Mouse (Mus musculus) heart, embryonic 11.5 days (tissue): ENCODE measurements around the gene Rai14. TPM values are rescaled to one million over a fixed set of nuclear protein-coding genes. Genes with fewer than 3 reads are reported as not detected.

Experiments
- ATAC-seq: fragments of 200-750 bp; cut with Nextera tagmentation; replicated peaks from 2 replicates; pipeline ENCODE4 v1.8.0; 2017; ENCODE audit warnings: moderate library complexity; ENCODE audit not compliant: insufficient number of reproducible peaks, low FRiP score, low TSS enrichment
- H3K27ac ChIP-seq: fragments of 300-500 bp; sonication (generic); 2 replicates; pipeline ENCODE4 v1.5.1; 2014; ENCODE audit warnings: mild to moderate bottlenecking, low read depth, low read length
- H3K27me3 ChIP-seq: fragments of 300-500 bp; sonication (generic); 2 replicates; pipeline ENCODE4 v1.6.1; 2014; ENCODE audit warnings: mild to moderate bottlenecking, low read length, mixed read lengths; ENCODE audit not compliant: control insufficient read depth, insufficient read depth
- H3K36me3 ChIP-seq: fragments of 300-500 bp; sonication (generic); 2 replicates; pipeline ENCODE4 v1.6.1; 2014; ENCODE audit warnings: mild to moderate bottlenecking, low read length, moderate library complexity, mixed read lengths; ENCODE audit not compliant: control insufficient read depth, insufficient read depth
- H3K4me1 ChIP-seq: fragments of 300-500 bp; sonication (generic); 2 replicates; pipeline ENCODE4 v1.6.1; 2014; ENCODE audit warnings: low read length; ENCODE audit not compliant: control insufficient read depth, insufficient read depth
- H3K4me2 ChIP-seq: fragments of 300-500 bp; sonication (generic); 2 replicates; pipeline ENCODE4 v1.6.1; 2014; ENCODE audit warnings: mild to moderate bottlenecking, moderate library complexity
- H3K4me3 ChIP-seq: fragments of 300-500 bp; sonication (generic); 2 replicates; pipeline ENCODE4 v1.5.1; 2014; ENCODE audit warnings: low read depth, low read length
- H3K9ac ChIP-seq: fragments of 300-500 bp; sonication (generic); 2 replicates; pipeline ENCODE4 v1.6.1; 2014; ENCODE audit warnings: mild to moderate bottlenecking, low read depth, low read length, moderate library complexity
- H3K9me3 ChIP-seq: fragments of 300-500 bp; sonication (generic); replicated peaks from 2 replicates; pipeline ENCODE4 v1.6.1; 2016; ENCODE audit warnings: low read length; ENCODE audit not compliant: control insufficient read depth
- WGBS: fragments of 180-500 bp; shearing (Covaris S2); extraction: QIAGEN DNeasy Blood & Tissue Kit; methylation state at CpG from one replicate; pipeline ENCODE4 v1.1.7; 2014; ENCODE audit not compliant: insufficient replicate concordance; 5-methylcytosine and 5-hydroxymethylcytosine counted together
- polyA plus RNA-seq: library from polyadenylated mRNA; unstranded; fragments of >200 nt; fragmentation: Nextera tagmentation; extraction: Ambion mirVana; gene quantifications from 2 replicates; pipeline ENCODE4 v1.2.1, GENCODE M21; 2014

Gene Rai14
- polyA plus RNA-seq, 1 experiment from 2014 or later, result 30.5 TPM

DNA sequence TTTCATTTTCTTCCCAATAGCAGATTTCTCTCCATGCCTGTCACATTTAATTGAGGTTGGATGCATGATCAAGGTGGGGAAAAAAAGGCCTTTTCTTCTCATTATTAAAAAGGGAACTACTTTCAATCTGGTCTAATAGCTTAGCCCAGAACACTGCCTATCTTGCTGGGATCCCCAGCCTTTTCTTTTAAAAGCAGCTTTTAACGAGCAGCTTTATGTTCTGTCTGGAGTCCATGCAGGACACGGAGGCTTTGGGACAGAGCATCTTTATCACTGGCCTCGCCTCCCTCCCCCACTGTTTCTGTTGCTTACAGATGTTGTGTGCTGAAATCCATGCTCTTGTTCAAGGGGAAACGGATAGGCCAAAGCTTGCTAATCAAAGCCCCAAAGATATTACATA, 32.8 kb upstream of the Rai14 start:
- no peak overlapping the region for H3K9ac ChIP-seq
- no peaks in the 10 kb centered on the region for H3K4me1 ChIP-seq
- no peak for ATAC-seq
- no peaks in the 10 kb centered on the region for H3K9me3 ChIP-seq
- H3K4me2 ChIP-seq, result no peak overlapping the region
- no peaks in the 10 kb centered on the region for H3K36me3 ChIP-seq
- no peak overlapping the region for H3K27ac ChIP-seq
- H3K4me3 ChIP-seq, result no peak overlapping the region
- 43% methylated on average over 4 of the region's 4 CpGs for WGBS
- H3K27me3 ChIP-seq, result peaks cover 3% of the 10 kb centered on the region; the same call in 1 of the 2 replicates

DNA sequence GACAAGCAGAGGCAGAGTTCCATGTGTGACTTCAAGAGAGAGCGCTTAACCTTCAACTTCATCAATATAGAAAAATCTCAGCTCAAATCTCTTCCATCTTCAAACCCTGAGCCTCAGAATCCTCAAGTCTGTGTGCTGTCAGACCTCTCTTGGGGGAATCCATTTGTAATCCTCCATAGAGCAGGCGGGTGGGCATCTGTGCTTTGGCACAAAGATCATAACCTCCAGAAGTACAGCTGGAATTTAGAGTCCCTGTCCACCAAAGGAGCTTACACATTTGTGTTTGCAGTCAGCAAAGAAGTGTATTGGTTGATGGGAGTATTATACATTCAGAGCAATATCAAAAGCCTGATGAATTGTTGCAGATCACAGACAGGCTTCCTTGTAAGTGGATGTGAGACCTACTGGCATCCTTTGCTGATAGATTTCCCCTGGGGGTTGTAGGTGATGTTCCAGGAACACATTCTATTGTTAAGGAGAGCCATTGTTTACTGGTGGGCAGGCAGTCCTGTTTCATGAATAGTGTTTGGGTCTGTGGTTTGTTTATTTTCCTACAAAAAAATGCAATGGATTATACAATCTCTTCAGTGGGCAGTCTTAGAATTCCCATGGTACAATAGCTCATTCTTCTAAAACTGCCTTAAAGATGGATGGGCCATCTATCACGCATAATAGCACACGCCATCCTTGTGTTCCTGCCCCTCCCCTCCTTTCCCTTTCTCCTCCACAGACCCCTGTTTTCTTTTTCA, 32.1 kb upstream of the Rai14 start:
- no peaks in the 10 kb centered on the region for H3K9me3 ChIP-seq
- H3K4me2 ChIP-seq, result no peak overlapping the region
- no peak for ATAC-seq
- no peak overlapping the region for H3K9ac ChIP-seq
- H3K27me3 ChIP-seq, result 0 out of 2 replicates have a peak, but pooled peaks cover 3% of the 10 kb centered on the region
- no peaks in the 10 kb centered on the region for H3K36me3 ChIP-seq
- 77% methylated on average over 4 of the region's 4 CpGs for WGBS
- H3K4me1 ChIP-seq, result no peaks in the 10 kb centered on the region
- H3K27ac ChIP-seq, result no peak overlapping the region
- H3K4me3 ChIP-seq, result no peak overlapping the region

DNA sequence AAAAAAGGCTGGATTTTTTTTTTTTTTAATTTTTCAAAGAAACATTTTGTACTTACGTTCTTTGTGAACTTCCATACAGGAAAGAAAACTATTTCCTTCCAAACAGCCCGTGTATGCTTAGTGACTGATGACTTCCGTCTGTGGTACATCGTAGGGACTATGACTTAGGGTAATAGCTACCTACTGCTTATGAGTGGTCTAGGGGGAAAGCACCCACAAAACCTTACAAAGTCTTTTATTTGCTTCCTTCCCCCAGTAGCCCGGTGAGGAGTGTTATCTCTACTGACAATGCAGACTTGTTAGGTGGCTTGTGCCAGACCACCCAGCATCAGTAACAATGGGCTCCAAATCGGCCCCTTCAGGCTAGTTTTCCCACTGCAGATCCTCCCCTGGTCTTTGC, 28.0 kb upstream of the Rai14 start:
- H3K27ac ChIP-seq, result no peak overlapping the region
- WGBS, result 56% methylated on average over 6 of the region's 6 CpGs
- H3K36me3 ChIP-seq, result no peaks in the 10 kb centered on the region
- no peak overlapping the region for H3K4me2 ChIP-seq
- H3K9me3 ChIP-seq, result no peaks in the 10 kb centered on the region
- 0 out of 2 replicates have a peak, but pooled peaks cover 4% of the 10 kb centered on the region for H3K4me1 ChIP-seq
- H3K9ac ChIP-seq, result no peak overlapping the region
- H3K27me3 ChIP-seq, result 0 out of 2 replicates have a peak, but pooled peaks cover 2% of the 10 kb centered on the region
- no peak overlapping the region for H3K4me3 ChIP-seq
- ATAC-seq, result no peak

DNA sequence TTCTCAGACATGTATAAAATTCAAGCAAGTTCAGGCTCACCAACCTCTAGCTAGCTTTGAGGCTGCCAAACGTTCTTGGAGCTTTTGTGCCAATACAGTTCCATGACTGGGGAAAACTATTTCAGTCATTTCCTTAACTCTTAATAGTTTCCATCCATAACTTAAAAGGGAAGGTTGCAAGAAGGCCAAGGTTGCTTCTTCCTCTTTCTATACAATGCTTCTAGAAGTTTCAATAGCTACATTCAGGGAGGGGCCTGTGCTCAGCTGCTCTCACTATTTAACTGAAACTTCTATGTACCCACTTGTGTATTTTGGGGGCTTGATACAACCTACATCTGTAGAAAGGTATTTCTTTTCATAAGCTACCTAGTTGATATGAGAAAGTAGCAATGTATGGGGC, 24.9 kb upstream of the Rai14 start:
- Histone ChIP-seq H3K27ac (no peak overlapping the region), H3K4me3 (no peak overlapping the region)

DNA sequence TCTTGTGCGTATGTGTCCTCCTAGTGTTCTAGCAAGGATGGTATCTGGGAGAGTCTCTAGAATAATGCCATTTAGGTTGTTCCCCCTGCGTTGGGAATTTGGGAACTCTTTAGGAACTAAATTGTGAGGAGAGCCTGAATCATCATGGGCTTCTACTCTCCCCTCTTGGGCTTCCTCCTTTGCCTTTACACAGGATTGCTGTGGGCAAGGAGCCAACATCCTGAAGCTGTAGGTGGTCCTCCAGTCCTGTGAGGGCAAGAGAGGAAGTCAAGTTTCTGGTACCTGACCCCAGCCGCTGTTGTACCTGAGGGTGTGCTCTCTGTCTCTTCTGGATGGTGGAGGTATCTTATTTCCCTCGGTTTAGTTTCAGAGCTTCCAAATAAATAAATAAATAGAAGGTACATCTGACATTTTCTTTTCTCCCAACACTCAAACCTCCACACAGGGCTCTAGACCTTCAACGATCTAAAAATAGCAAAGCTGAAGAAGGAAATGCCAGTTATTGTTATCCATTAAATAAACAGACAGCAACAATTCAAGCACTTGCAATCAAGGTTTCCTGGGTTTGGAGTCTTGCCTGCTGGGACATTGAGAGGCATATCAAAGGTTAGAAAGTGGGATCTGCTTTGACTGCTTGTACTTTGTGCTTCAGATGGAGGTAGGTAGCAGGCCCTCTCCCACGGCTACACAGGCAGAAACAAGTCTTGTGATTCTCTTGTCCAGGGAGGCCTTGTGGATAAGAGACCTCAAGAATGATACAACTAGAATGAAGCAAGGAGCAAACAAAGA, 24.1 kb upstream of the Rai14 start:
- Histone ChIP-seq H3K27ac (no peak overlapping the region), H3K9me3 (no peaks in the 10 kb centered on the region), H3K27me3 (peaks cover under 1% of the 10 kb centered on the region; the same call in 1 of the 2 replicates), H3K4me1 (0 out of 2 replicates have a peak, but pooled peaks cover 7% of the 10 kb centered on the region), H3K4me2 (no peak overlapping the region), H3K4me3 (no peak overlapping the region), H3K9ac (no peak overlapping the region), H3K36me3 (no peaks in the 10 kb centered on the region)
- 62% methylated on average over 6 of the region's 6 CpGs for WGBS
- ATAC-seq, result no peak

More for the DNA sequence above, 24.9 kb upstream of the Rai14 start:
- no peak for ATAC-seq
- Histone ChIP-seq H3K36me3 (no peaks in the 10 kb centered on the region), H3K9ac (no peak overlapping the region), H3K4me2 (no peak overlapping the region), H3K4me1 (0 out of 2 replicates have a peak, but pooled peaks cover 7% of the 10 kb centered on the region), H3K27me3 (no peaks in the 10 kb centered on the region), H3K9me3 (no peaks in the 10 kb centered on the region)
- WGBS, result 56% methylated on average over 1 of the region's 1 CpGs

DNA sequence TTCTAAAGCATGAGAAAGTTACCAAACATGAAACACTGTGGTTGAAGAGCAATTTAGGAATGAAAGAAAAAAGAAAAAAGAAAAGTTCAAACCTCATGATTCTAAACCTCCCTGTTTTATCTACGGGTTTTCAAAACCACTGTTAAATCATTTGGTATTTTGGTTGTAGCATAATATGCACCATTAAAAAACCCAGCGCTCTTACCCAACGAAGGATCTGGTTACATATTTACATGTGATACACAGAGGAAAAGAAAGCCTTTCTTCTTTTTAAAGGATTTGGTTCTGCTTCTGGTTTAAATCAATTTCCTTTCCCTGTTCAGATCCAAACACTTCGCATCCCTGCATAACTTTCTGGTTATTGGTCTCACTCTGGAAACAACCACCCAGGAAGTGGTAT, 21.5 kb upstream of the Rai14 start:
- Histone ChIP-seq H3K9ac (no peak overlapping the region), H3K4me1 (0 out of 2 replicates have a peak, but pooled peaks cover 7% of the 10 kb centered on the region), H3K4me2 (no peak overlapping the region), H3K4me3 (no peak overlapping the region), H3K27ac (no peak overlapping the region), H3K9me3 (no peaks in the 10 kb centered on the region), H3K27me3 (peaks cover 4% of the 10 kb centered on the region; the same call in 1 of the 2 replicates), H3K36me3 (no peaks in the 10 kb centered on the region)
- WGBS, result 79% methylated on average over 4 of the region's 4 CpGs
- no peak for ATAC-seq

DNA sequence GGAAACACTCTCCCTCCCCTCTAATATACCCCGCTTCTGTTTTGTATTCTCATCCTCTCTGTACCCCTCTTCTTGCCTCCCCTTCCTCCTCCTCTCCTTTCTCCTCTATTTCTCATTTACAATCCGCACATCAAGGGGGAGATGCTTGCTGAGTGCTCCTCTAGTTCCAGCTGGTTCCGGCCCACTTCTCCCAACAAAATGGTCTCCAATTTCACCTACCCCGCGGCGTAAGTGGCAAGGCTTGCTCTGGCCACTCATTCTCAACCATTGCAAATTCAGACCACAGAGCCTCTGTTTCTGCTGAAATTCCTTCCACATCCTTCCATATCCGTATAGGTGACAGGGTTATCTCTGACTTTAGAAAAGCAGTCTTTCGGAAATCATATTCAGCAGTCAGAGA, 20.8 kb upstream of the Rai14 start:
- 55% methylated on average over 8 of the region's 8 CpGs for WGBS
- H3K9me3 ChIP-seq, result no peaks in the 10 kb centered on the region
- no peak overlapping the region for H3K9ac ChIP-seq
- H3K36me3 ChIP-seq, result no peaks in the 10 kb centered on the region
- no peak for ATAC-seq
- 0 out of 2 replicates have a peak, but pooled peaks cover 7% of the 10 kb centered on the region for H3K4me1 ChIP-seq
- no peak overlapping the region; the same call in 1 of the 2 replicates for H3K4me2 ChIP-seq
- H3K27me3 ChIP-seq, result peaks cover 4% of the 10 kb centered on the region; the same call in 1 of the 2 replicates
- no peak overlapping the region for H3K27ac ChIP-seq
- no peak overlapping the region for H3K4me3 ChIP-seq

DNA sequence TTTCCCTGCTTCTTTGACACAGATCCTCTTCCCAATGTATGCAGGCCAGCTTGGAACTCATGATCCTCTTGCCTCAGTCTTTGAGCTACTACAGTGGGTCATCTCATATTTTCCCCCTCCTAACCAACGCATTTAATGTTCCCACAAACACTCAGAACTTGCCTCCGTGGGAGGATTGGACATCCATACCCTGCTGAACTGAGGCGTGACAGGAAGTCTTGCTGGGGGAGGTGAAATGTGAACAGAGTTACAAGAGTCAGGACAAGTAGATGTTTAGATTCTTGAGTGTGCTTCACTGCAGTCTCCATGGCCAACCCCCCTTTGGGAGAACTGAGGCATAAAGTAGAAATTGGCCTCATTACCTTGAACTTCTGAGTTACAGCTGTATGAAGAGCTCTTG, 17.0 kb upstream of the Rai14 start:
- Histone ChIP-seq H3K27ac (no peak overlapping the region), H3K9me3 (no peaks in the 10 kb centered on the region), H3K4me3 (no peak overlapping the region), H3K27me3 (peaks cover 4% of the 10 kb centered on the region; the same call in 1 of the 2 replicates), H3K4me2 (no peak overlapping the region), H3K36me3 (no peaks in the 10 kb centered on the region), H3K4me1 (0 out of 2 replicates have a peak, but pooled peaks cover 3% of the 10 kb centered on the region), H3K9ac (no peak overlapping the region)
- WGBS, result 84% methylated on average over 3 of the region's 3 CpGs
- ATAC-seq, result no peak
